Mouse (Mus musculus) G1E (cell line): ENCODE data around the gene Calhm1.

ENCODE experiments used
- CTCF ChIP-seq: IDR thresholded peaks from 2 replicates; pipeline ENCODE4 v1.5.1; 2012; ENCODE audit warnings: low read depth, low read length, inconsistent platforms, mixed read lengths
- GATA1 ChIP-seq: IDR thresholded peaks from 2 replicates; pipeline ENCODE4 v1.6.1; 2012; ENCODE audit warnings: borderline replicate concordance, low read length, inconsistent platforms, mixed read lengths

DNA sequence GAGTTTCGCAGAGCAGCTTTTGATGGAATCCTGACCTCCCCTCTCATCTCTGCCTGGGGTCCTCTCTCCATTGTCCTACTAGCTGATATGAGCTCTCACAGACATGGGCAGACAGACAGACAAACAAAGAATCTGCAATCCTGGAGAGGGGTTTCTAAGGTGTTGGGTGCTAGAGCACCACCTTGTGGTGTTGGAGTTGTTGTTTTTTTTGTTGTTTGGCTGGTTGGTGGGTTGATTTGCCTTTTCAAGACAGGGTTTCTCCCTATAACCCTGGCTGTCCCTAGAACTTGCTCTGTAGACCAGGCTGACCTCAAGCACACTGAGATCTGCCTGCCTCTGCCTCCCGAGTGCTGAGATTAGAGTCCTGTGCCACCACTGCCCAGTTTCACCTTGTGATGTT lies 31.4 kb upstream of the Calhm1 start:
- no peak for TF ChIP-seq CTCF
- no peak for TF ChIP-seq GATA1
